Mouse (Mus musculus): ENCODE data around the gene 1700024P04Rik. TPM values are rescaled to one million over a fixed set of nuclear protein-coding genes. Genes with fewer than 3 reads are reported as not detected.

The 1700024P04Rik gene
- polyA plus RNA-seq, 1 experiment from 2014 or later, result not detected

Other genes starting within 250 kb of the 1700024P04Rik start
- 32.4 and 36.6 TPM in 2 replicates for gene Fcho2, start 169.1 kb downstream of the 1700024P04Rik start, polyA plus RNA-seq (2016; fragmentation: Nextera tagmentation; extraction: Ambion mirVana)
- gene Tnpo1, start 58.2 kb downstream of the 1700024P04Rik start, polyA plus RNA-seq (2016; fragmentation: Nextera tagmentation; extraction: Ambion mirVana), result 84.2 and 99.5 TPM in 2 replicates
- gene Zfp366, start 200.3 kb upstream of the 1700024P04Rik start, polyA plus RNA-seq (2016; fragmentation: Nextera tagmentation; extraction: Ambion mirVana), result 0.45 and 0.46 TPM in 2 replicates

Measured in forebrain, embryonic 12.5 days (tissue).